Mouse (Mus musculus) CH12.LX (cell line): ENCODE measurements around the gene Col28a1. TPM values are rescaled to one million over a fixed set of nuclear protein-coding genes. Genes with fewer than 3 reads are reported as not detected.

ENCODE experiments used
- DNase-seq: peaks from one replicate; pipeline ENCODE4 v3.0.0-alpha.2; 2013; ENCODE audit errors: extremely low read depth
- H3K27ac ChIP-seq: 2 replicates; pipeline ENCODE4 v1.5.1; 2012; ENCODE audit warnings: low read depth, mild to moderate bottlenecking, control low read depth, moderate library complexity; ENCODE audit not compliant: insufficient read depth
- H3K27me3 ChIP-seq: replicated peaks from 2 replicates; pipeline ENCODE3; 2012; ENCODE audit warnings: inconsistent platforms
- H3K36me3 ChIP-seq, 2 experiments: replicated peaks in 1 of 2; 2 replicates each; pipeline versions ENCODE3 to v1.6.1; 2012; ENCODE audit warnings: inconsistent platforms in 1 of 2, low read length in 1 of 2, mild to moderate bottlenecking in 1 of 2, mixed read lengths in 1 of 2, moderate library complexity in 1 of 2; ENCODE audit not compliant: control insufficient read depth in 1 of 2, insufficient read depth in 1 of 2
- H3K4me1 ChIP-seq, 2 experiments: 2 replicates each; pipeline ENCODE4 v1.6.1; 2012; ENCODE audit warnings: inconsistent platforms in 1 of 2, moderate library complexity in 1 of 2; ENCODE audit not compliant: insufficient read depth in 2 of 2, control insufficient read depth in 1 of 2
- H3K4me2 ChIP-seq: 2 replicates; pipeline ENCODE4 v1.6.1; 2012; ENCODE audit warnings: low read depth, mild to moderate bottlenecking, control low read depth; ENCODE audit not compliant: poor library complexity, insufficient read depth, severe bottlenecking
- H3K4me3 ChIP-seq, 3 experiments: fragments of 150-350 bp in 1 of 3; sonication (generic) in 1 of 3; replicated peaks in 1 of 3; 2 replicates each; pipeline versions ENCODE3 to v1.5.1; 2011 to 2012; ENCODE audit warnings: low read depth in 2 of 3, low read length in 2 of 3, mild to moderate bottlenecking in 2 of 3, moderate library complexity in 2 of 3, control low read depth in 1 of 3, improper control_type of control experiment in 1 of 3, inconsistent platforms in 1 of 3, mixed read lengths in 1 of 3; ENCODE audit not compliant: poor library complexity in 1 of 3
- H3K79me2 ChIP-seq: replicated peaks from 2 replicates; pipeline ENCODE4 v1.6.1; 2012; ENCODE audit warnings: mild to moderate bottlenecking, moderate library complexity; ENCODE audit not compliant: control insufficient read depth, poor library complexity, insufficient read depth, severe bottlenecking; ENCODE audit errors: extremely low read depth
- H3K9ac ChIP-seq: 2 replicates; pipeline ENCODE4 v1.6.1; 2012; ENCODE audit warnings: low read depth, mild to moderate bottlenecking, control low read depth, moderate library complexity; ENCODE audit not compliant: insufficient read depth
- H3K9me3 ChIP-seq: replicated peaks from 2 replicates; pipeline ENCODE3; 2012; ENCODE audit warnings: low read length, inconsistent platforms, mixed read lengths
- CHD1 ChIP-seq: IDR thresholded peaks from 2 replicates; pipeline ENCODE4 v1.6.1; 2012; ENCODE audit warnings: low read depth, low read length, improper control_type of control experiment, inconsistent platforms
- E2F4 ChIP-seq: IDR thresholded peaks from 2 replicates; pipeline ENCODE4 v1.6.1; 2011; ENCODE audit warnings: low read depth, low read length, improper control_type of control experiment; ENCODE audit not compliant: insufficient replicate concordance
- ELF1 ChIP-seq: IDR thresholded peaks from 2 replicates; pipeline ENCODE4 v1.6.1; 2014; ENCODE audit warnings: low read depth, mild to moderate bottlenecking, inconsistent platforms, low read length, improper control_type of control experiment
- HCFC1 ChIP-seq: IDR thresholded peaks from 2 replicates; pipeline ENCODE4 v1.6.1; 2012; ENCODE audit warnings: low read depth, mild to moderate bottlenecking, inconsistent platforms, low read length, improper control_type of control experiment
- JUN ChIP-seq: IDR thresholded peaks from 2 replicates; pipeline ENCODE4 v1.6.1; 2011; ENCODE audit warnings: low read depth, mild to moderate bottlenecking, low read length, improper control_type of control experiment, moderate library complexity; ENCODE audit not compliant: insufficient read depth
- KAT2A ChIP-seq: IDR thresholded peaks from 2 replicates; pipeline ENCODE4 v1.6.1; 2012; ENCODE audit warnings: low read length, improper control_type of control experiment, inconsistent platforms; ENCODE audit not compliant: insufficient replicate concordance
- MAFK ChIP-seq: IDR thresholded peaks from 2 replicates; pipeline ENCODE4 v1.6.1; 2011; ENCODE audit warnings: low read length, improper control_type of control experiment; ENCODE audit not compliant: insufficient replicate concordance
- MAX ChIP-seq: IDR thresholded peaks from 2 replicates; pipeline ENCODE4 v1.6.1; 2011; ENCODE audit warnings: low read length, improper control_type of control experiment
- MAZ ChIP-seq: IDR thresholded peaks from 2 replicates; pipeline ENCODE4 v1.6.1; 2012; ENCODE audit warnings: low read depth, mild to moderate bottlenecking, inconsistent platforms, low read length, improper control_type of control experiment, moderate library complexity
- NELFE ChIP-seq: IDR thresholded peaks from 2 replicates; pipeline ENCODE4 v1.6.1; 2011; ENCODE audit warnings: low read depth, low read length, improper control_type of control experiment
- NRF1 ChIP-seq: IDR thresholded peaks from 2 replicates; pipeline ENCODE4 v1.6.1; 2014; ENCODE audit warnings: low read depth, mild to moderate bottlenecking, inconsistent platforms, low read length, improper control_type of control experiment, moderate library complexity
- PAX5 ChIP-seq: IDR thresholded peaks from 2 replicates; pipeline ENCODE4 v1.6.1; 2012; ENCODE audit warnings: low read length, inconsistent platforms, mixed read lengths
- POLR2A ChIP-seq: IDR thresholded peaks from 2 replicates; pipeline ENCODE4 v1.6.1; 2011; ENCODE audit warnings: low read depth, mild to moderate bottlenecking, improper control_type of control experiment, low read length
- POLR2AphosphoS2 ChIP-seq: IDR thresholded peaks from 2 replicates; pipeline ENCODE4 v1.6.1; 2011; ENCODE audit warnings: low read depth, low read length, improper control_type of control experiment
- RCOR1 ChIP-seq: conservative IDR thresholded peaks from 2 replicates; pipeline ENCODE4 v1.6.1; 2012; ENCODE audit warnings: low read depth, mild to moderate bottlenecking, inconsistent platforms, low read length, improper control_type of control experiment
- SIN3A ChIP-seq: IDR thresholded peaks from 2 replicates; pipeline ENCODE4 v1.6.1; 2012; ENCODE audit warnings: low read length, improper control_type of control experiment, inconsistent platforms
- TBP ChIP-seq: conservative IDR thresholded peaks from 2 replicates; pipeline ENCODE4 v1.6.1; 2011; ENCODE audit warnings: low read depth, low read length, improper control_type of control experiment
- UBTF ChIP-seq: IDR thresholded peaks from 2 replicates; pipeline ENCODE4 v1.6.1; 2012; ENCODE audit warnings: low read depth, mild to moderate bottlenecking, inconsistent platforms, low read length, improper control_type of control experiment, moderate library complexity
- USF1 ChIP-seq: IDR thresholded peaks from 2 replicates; pipeline ENCODE4 v1.6.1; 2014; ENCODE audit warnings: low read depth, mild to moderate bottlenecking, inconsistent platforms, low read length, improper control_type of control experiment
- USF2 ChIP-seq: conservative IDR thresholded peaks from 2 replicates; pipeline ENCODE4 v1.6.1; 2011; ENCODE audit warnings: low read depth, low read length, improper control_type of control experiment
- ZC3H11A ChIP-seq: IDR thresholded peaks from 2 replicates; pipeline ENCODE4 v1.6.1; 2012; ENCODE audit warnings: low read depth, mild to moderate bottlenecking, inconsistent platforms, low read length, improper control_type of control experiment
- ZMIZ1 ChIP-seq: IDR thresholded peaks from 2 replicates; pipeline ENCODE4 v1.6.1; 2012; ENCODE audit warnings: low read depth, mild to moderate bottlenecking, inconsistent platforms, low read length, improper control_type of control experiment
- ZNF384 ChIP-seq: IDR thresholded peaks from 2 replicates; pipeline ENCODE4 v1.6.1; 2012; ENCODE audit warnings: low read depth, low read length, improper control_type of control experiment, inconsistent platforms
- dilution Hi-C: fragments of 300-500 bp; cut with MboI; formaldehyde crosslinking; loops from 2 replicates; pipeline ENCODE4 v1.14.3; 2020; ENCODE audit warnings: low sequenced_read_pairs; ENCODE audit not compliant: extremely low pct_unique_long_range_greater_than_20kb, extremely low pct_ligation_motif_present
- in situ Hi-C: fragments of 300-500 bp; cut with MboI; formaldehyde crosslinking; loops from 3 replicates; pipeline ENCODE4 v1.14.3; 2019; ENCODE audit warnings: low sequenced_read_pairs, low pct_ligation_motif_present, low pct_unique_long_range_greater_than_20kb, mixed read lengths
- polyA plus RNA-seq: library from polyadenylated mRNA; unstranded; fragments of >175 nt; gene quantifications from 2 replicates; pipeline ENCODE4 v1.2.1, GENCODE M21; 2012; ENCODE audit warnings: low read depth; ENCODE audit not compliant: insufficient read length
- total RNA-seq, 2 experiments: library from RNA; depleted of rRNA; stranded (reverse); fragments of 300-350 nt in 1 of 2; fragments of >200 nt in 1 of 2; gene quantifications; 2 replicates each; pipeline ENCODE4 v1.2.3; 2012 to 2014

Gene Col28a1
- total and polyA plus RNA-seq, 3 experiments = not detected

DNA sequence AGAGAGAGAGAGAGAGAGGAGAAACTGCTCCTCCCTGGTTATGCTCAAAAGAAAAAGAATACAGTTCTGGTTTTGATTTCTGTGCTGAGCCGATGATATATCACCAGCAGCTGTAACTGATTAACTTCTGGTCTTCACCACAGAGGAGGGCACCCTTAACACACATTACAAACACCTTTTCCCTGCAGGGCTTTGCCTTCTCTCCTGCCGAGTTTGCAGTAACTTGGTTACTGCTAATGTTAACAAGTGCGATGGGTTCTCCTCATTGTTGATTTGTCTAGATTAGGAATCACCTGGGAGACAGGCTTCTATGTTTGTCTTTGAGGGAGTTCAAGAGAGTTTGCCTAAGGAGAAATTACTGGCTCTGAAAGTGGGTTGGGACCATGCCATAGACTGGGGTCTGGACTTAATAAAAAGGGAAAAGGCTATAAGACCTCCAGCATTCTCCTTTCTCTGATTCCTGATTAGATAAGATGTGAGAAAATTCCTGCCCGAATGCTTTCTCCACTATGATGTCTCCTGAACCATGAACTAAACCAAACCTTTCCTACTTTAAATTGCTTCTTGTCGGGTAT is 114.8 kb downstream of the Col28a1 start:
- Histone ChIP-seq H3K36me3 (no peaks in the 10 kb centered on the region), H3K4me1 (peaks cover 0 to 16% of the 10 kb centered on the region in 2 experiments; a peak in 2 of 4 replicates), H3K27ac (no peak overlapping the region), H3K9me3 (no peaks in the 10 kb centered on the region), H3K4me3 (no peak overlapping the region), H3K9ac (no peak overlapping the region), H3K79me2 (no peaks in the 10 kb centered on the region), H3K4me2 (no peak overlapping the region), H3K27me3 (no peaks in the 10 kb centered on the region)
- no peak for DNase-seq
- no peak for TF ChIP-seq CHD1
- no peak for TF ChIP-seq MAFK
- TF ChIP-seq JUN = no peak
- TF ChIP-seq HCFC1 = no peak
- TF ChIP-seq SIN3A = no peak
- TF ChIP-seq USF2 = no peak
- no peak for TF ChIP-seq MAZ
- TF ChIP-seq NRF1 = no peak
- TF ChIP-seq E2F4 = no peak
- TF ChIP-seq MAX = no peak
- no peak for TF ChIP-seq POLR2AphosphoS2
- TF ChIP-seq ZC3H11A = no peak
- no peak for TF ChIP-seq NELFE
- no peak for TF ChIP-seq RCOR1
- TF ChIP-seq ELF1 = no peak
- dilution Hi-C loops = no loop called here
- in situ Hi-C loops = no loop called here

GRCm38 (mm10) chr6:8074914-8075313 is 117.5 kb downstream of the Col28a1 start:
- no peak for TF ChIP-seq POLR2A
- no peak for TF ChIP-seq USF1
- TF ChIP-seq MAFK = no peak
- TF ChIP-seq MAZ = no peak
- no peak for TF ChIP-seq UBTF
- no peak for TF ChIP-seq KAT2A
- no peak for TF ChIP-seq SIN3A
- TF ChIP-seq ZC3H11A = no peak
- no peak for TF ChIP-seq MAX
- TF ChIP-seq ZNF384 = no peak
- TF ChIP-seq NRF1 = no peak
- TF ChIP-seq ZMIZ1 = no peak
- no peak for TF ChIP-seq RCOR1
- no peak for TF ChIP-seq E2F4
- TF ChIP-seq TBP = no peak
- TF ChIP-seq PAX5 = no peak
- H3K9ac ChIP-seq = no peak overlapping the region
- no peak for DNase-seq
- in situ Hi-C loops = loop anchor here (25.0 kb wide), 2 partner anchors 112 to 762 kb away; partner anchors contain the start of gene Col28a1
- H3K27me3 ChIP-seq = no peaks in the 10 kb centered on the region
- dilution Hi-C loops = no loop called here
- no peaks in the 10 kb centered on the region for H3K36me3 ChIP-seq
- H3K4me2 ChIP-seq = no peak overlapping the region
- H3K9me3 ChIP-seq = no peaks in the 10 kb centered on the region
- H3K27ac ChIP-seq = no peak overlapping the region
- H3K4me3 ChIP-seq = no peak overlapping the region
- H3K79me2 ChIP-seq = no peaks in the 10 kb centered on the region
- H3K4me1 ChIP-seq = peaks cover 0 to 16% of the 10 kb centered on the region in 2 experiments; a peak in 2 of 4 replicates
